Mouse (Mus musculus) CH12F3 (cell line): Measurements from ENCODE around the gene Cdkl4.

Experiments used
- in situ Hi-C: fragments of 300-500 bp; cut with MboI; formaldehyde crosslinking; loops from 2 replicates; pipeline ENCODE4 v1.14.3; 2020; ENCODE audit warnings: low sequenced_read_pairs

Gene Cdkl4

GRCm38 (mm10) chr17:80521521-80522228 lies 55.9 kb downstream of the Cdkl4 start:
- in situ Hi-C loops: no loop called here

GRCm38 (mm10) chr17:80520537-80520936 lies 57.1 kb downstream of the Cdkl4 start:
- in situ Hi-C loops: no loop called here

GRCm38 (mm10) chr17:80518811-80519210 lies 58.8 kb downstream of the Cdkl4 start:
- in situ Hi-C loops: no loop called here

- in situ Hi-C loops: no loop called here
Measured at GRCm38 (mm10) chr17:80517244-80517643, 60.4 kb downstream of the Cdkl4 start.

- in situ Hi-C loops: no loop called here
Measured at GRCm38 (mm10) chr17:80515956-80516355, 61.7 kb downstream of the Cdkl4 start.

GRCm38 (mm10) chr17:80515513-80515912 lies 62.1 kb downstream of the Cdkl4 start:
- in situ Hi-C loops: no loop called here

GRCm38 (mm10) chr17:80513766-80514165 lies 63.8 kb downstream of the Cdkl4 start:
- in situ Hi-C loops: no loop called here

- in situ Hi-C loops: no loop called here
Measured at GRCm38 (mm10) chr17:80510459-80510855, 67.2 kb downstream of the Cdkl4 start.

GRCm38 (mm10) chr17:80509494-80510458 lies 67.8 kb downstream of the Cdkl4 start:
- in situ Hi-C loops: no loop called here

GRCm38 (mm10) chr17:80505766-80506165 lies 71.8 kb downstream of the Cdkl4 start:
- in situ Hi-C loops: no loop called here

GRCm38 (mm10) chr17:80505342-80505741 lies 72.3 kb downstream of the Cdkl4 start:
- in situ Hi-C loops: no loop called here

GRCm38 (mm10) chr17:80501805-80502172 lies 75.8 kb downstream of the Cdkl4 start:
- in situ Hi-C loops: no loop called here

- in situ Hi-C loops: no loop called here
Measured at GRCm38 (mm10) chr17:80501037-80501804, 76.4 kb downstream of the Cdkl4 start.

GRCm38 (mm10) chr17:80500025-80500424 lies 77.6 kb downstream of the Cdkl4 start:
- in situ Hi-C loops: no loop called here

- in situ Hi-C loops: no loop called here
Measured at GRCm38 (mm10) chr17:80498600-80499268, 78.9 kb downstream of the Cdkl4 start.

- in situ Hi-C loops: no loop called here
Measured at GRCm38 (mm10) chr17:80497183-80497601, 80.4 kb downstream of the Cdkl4 start.

GRCm38 (mm10) chr17:80496607-80497170 lies 80.9 kb downstream of the Cdkl4 start:
- in situ Hi-C loops: no loop called here

- in situ Hi-C loops: no loop called here
Measured at GRCm38 (mm10) chr17:80496185-80496584, 81.4 kb downstream of the Cdkl4 start.

GRCm38 (mm10) chr17:80493891-80494290 lies 83.7 kb downstream of the Cdkl4 start:
- in situ Hi-C loops: no loop called here

GRCm38 (mm10) chr17:80492811-80493210 lies 84.8 kb downstream of the Cdkl4 start:
- in situ Hi-C loops: no loop called here
